ENCODE assay signal across 7 mouse cellular contexts in the genomic region with DNA sequence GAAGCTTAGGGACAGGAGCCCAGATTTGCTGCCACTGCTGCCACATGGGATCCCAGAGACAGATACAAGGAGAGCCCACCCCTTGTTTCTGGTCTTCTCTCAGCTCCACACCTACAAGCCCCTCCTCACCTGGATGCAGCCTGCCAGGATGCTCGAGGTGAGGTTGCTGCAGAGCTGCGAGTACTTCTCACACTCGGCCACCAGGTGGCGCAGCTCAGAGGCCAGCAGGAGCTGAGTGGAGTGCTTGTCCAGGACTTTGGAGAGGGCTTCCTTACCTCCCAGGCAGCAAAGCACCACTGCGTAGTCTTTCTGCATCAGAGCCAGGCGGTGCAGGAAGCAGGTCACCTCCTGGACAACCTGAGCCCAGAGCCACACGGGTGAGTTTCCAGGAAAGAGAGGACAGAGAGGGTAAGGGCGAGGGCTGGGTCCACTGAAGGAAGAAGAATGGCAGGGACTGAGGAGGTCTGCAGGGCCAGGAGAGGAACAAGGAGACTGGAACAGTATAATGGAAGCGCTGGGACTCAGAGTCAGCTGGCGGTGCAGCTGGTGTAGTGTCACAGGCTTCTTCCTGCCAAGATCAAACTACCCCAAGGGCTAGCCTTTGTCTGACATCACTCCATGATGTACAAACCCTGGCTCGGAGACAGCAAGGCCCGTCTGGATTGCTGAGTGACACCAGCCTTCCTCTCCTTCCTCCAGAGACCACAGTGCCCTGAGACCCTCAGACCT. TPM values are rescaled to one million over a fixed set of nuclear protein-coding genes. Genes with fewer than 3 reads are reported as not detected.
DNase-seq lines count a peak whose midpoint lies in the region; ATAC-seq lines count a peak whose summit lies in the region.

No protein-coding gene starts in this region.

- no peak overlapping the region for H3K4me2 ChIP-seq in midbrain, embryonic 12.5 days (replicated peaks)

- DNase-seq in T-cell, adult 2 months (ENCODE audit: low spot score): peak; percentile 60
- peak; percentile 78 for DNase-seq in cerebellum, adult 11-12 months
- peak; percentile 82 for DNase-seq in forelimb bud, embryonic 11.5 days (ENCODE audit: low read depth, low spot score)
- DNase-seq in hindlimb bud, embryonic 11.5 days (ENCODE audit: extremely low spot score, low read depth, low spot score): peak; percentile 42
- peak; percentile 46 to 62 for DNase-seq in left cerebral cortex, postnatal 36 days (ENCODE audit: low spot score in 2 of 2)
- DNase-seq in spleen, postnatal 10 days (ENCODE audit: low spot score in 2 of 2): peak; percentile 69 to 82

- ATAC-seq in midbrain, embryonic 12.5 days (ENCODE audit: low FRiP score, low read depth): peak; percentile 49

- H3K27me3 ChIP-seq in midbrain, embryonic 12.5 days: peaks cover 33% of the 10 kb centered on the region

- H3K27ac ChIP-seq in midbrain, embryonic 12.5 days (replicated peaks): 0 out of 2 replicates have a peak overlapping the region, but pooled peaks have one; percentile 21

- peaks cover 15% of the 10 kb centered on the region for H3K36me3 ChIP-seq in midbrain, embryonic 12.5 days

- intact Hi-C loops in left cerebral cortex, postnatal 36 days (cut with DNase I): no loop called here

- 38% methylated on average over 12 of the region's 12 CpGs for WGBS in midbrain, embryonic 12.5 days

- H3K9ac ChIP-seq in midbrain, embryonic 12.5 days (replicated peaks): no peak overlapping the region

- no peaks in the 10 kb centered on the region for H3K4me1 ChIP-seq in midbrain, embryonic 12.5 days

- H3K4me3 ChIP-seq in midbrain, embryonic 12.5 days: no peak overlapping the region

- H3K9me3 ChIP-seq in midbrain, embryonic 12.5 days: no peaks in the 10 kb centered on the region

RNA-seq across cellular contexts. Expression of a gene that starts 20.4 kb away (rescaled TPM):
- total RNA-seq in left cerebral cortex, postnatal 36 days (2021): 10 to 100 TPM; 58.8 to 76.6 TPM
- 14.3 and 15.2 TPM in 2 replicates for polyA plus RNA-seq in midbrain, embryonic 12.5 days (2016; fragmentation: Nextera tagmentation; extraction: Ambion mirVana)

RNA-seq across cellular contexts. Expression of a gene that starts 29.2 kb away (rescaled TPM):
- total RNA-seq in left cerebral cortex, postnatal 36 days (2021): 1 to 10 TPM; 3.5 to 5.4 TPM
- 53.1 and 58.0 TPM in 2 replicates for polyA plus RNA-seq in midbrain, embryonic 12.5 days (2016; fragmentation: Nextera tagmentation; extraction: Ambion mirVana)

RNA-seq across cellular contexts. Expression of a gene that starts 30.2 kb away (rescaled TPM):
- 10 to 100 TPM; 55.6 to 68.4 TPM for total RNA-seq in left cerebral cortex, postnatal 36 days (2021)
- polyA plus RNA-seq in midbrain, embryonic 12.5 days (2016; fragmentation: Nextera tagmentation; extraction: Ambion mirVana): 6.6 and 8.1 TPM in 2 replicates

RNA-seq across cellular contexts. Expression of a gene that starts 38.3 kb away (rescaled TPM):
- total RNA-seq in left cerebral cortex, postnatal 36 days (2021): 100 to 1,000 TPM; 126 to 139 TPM
- 5.0 and 5.5 TPM in 2 replicates for polyA plus RNA-seq in midbrain, embryonic 12.5 days (2016; fragmentation: Nextera tagmentation; extraction: Ambion mirVana)
